Mouse (Mus musculus) C2C12 (cell line): ENCODE results near the gene Tmem126b.

ENCODE experiments used
- CEBPB ChIP-seq: IDR thresholded peaks from one replicate; pipeline ENCODE4 v1.6.1; 2011; ENCODE audit warnings: low read depth, mild to moderate bottlenecking, control low read depth, moderate library complexity
- CTCF ChIP-seq: IDR thresholded peaks from one replicate; pipeline ENCODE4 v1.5.1; 2011; ENCODE audit not compliant: control insufficient read depth, insufficient read depth, insufficient read length
- FOSL1 ChIP-seq: IDR thresholded peaks from one replicate; pipeline ENCODE4 v1.8.0; 2011; ENCODE audit warnings: mild to moderate bottlenecking, low read length; ENCODE audit not compliant: poor library complexity, insufficient read depth, severe bottlenecking
- MAX ChIP-seq: IDR thresholded peaks from one replicate; pipeline ENCODE4 v1.6.1; 2011; ENCODE audit warnings: mild to moderate bottlenecking, control low read depth
- MYOD1 ChIP-seq: IDR thresholded peaks from one replicate; pipeline ENCODE4 v1.6.1; 2011; ENCODE audit warnings: low read depth; ENCODE audit not compliant: control insufficient read depth, insufficient read length
- MYOG ChIP-seq: IDR thresholded peaks from one replicate; pipeline ENCODE4 v1.6.1; 2011; ENCODE audit not compliant: control insufficient read depth, insufficient read length; ENCODE audit errors: extremely low read depth
- USF1 ChIP-seq: IDR thresholded peaks from one replicate; pipeline ENCODE4 v1.6.1; 2011; ENCODE audit warnings: low read depth, mild to moderate bottlenecking, control low read depth, moderate library complexity

DNA sequence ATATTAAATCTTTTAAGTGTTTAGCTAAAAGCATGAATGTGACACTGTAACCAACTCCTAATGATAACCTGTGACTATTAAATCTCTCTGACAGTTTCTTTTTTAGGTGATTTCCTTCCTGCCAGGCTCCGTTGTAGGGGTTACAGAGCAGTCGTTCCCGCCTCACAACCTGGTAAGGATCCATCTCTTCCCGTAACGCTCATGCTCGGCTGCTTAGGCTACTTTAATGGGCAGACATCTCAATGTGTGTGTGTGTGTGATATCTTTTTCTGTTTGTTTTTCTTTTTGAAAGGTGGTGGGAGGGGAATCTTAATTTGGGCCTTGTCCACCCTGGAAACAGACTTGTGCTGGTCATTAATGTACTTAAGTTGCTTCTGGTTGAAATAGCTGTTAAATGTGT, 31.6 kb downstream of the Tmem126b start:
- TF ChIP-seq CTCF = no peak
- TF ChIP-seq CEBPB = no peak
- no peak for TF ChIP-seq MYOD1
- no peak for TF ChIP-seq USF1
- TF ChIP-seq MYOG = no peak
- no peak for TF ChIP-seq MAX
- TF ChIP-seq FOSL1 = no peak
